Mouse (Mus musculus) R1 (cell line): Measurements from ENCODE around the gene Nckap5l.
A peak's percentile ranks its signal among the peaks of the same experiment; 100 is the strongest.
"Not testable (repeated sequence)": the region's sequence is repeated elsewhere in the genome, so short reads cannot be mapped to it uniquely, and the experiment has no call there.

ENCODE experiments used
- DNase-seq: peaks from one replicate; pipeline ENCODE4 v3.0.0-alpha.2; 2018; ENCODE audit warnings: low read depth, low spot score

Gene Nckap5l

DNA sequence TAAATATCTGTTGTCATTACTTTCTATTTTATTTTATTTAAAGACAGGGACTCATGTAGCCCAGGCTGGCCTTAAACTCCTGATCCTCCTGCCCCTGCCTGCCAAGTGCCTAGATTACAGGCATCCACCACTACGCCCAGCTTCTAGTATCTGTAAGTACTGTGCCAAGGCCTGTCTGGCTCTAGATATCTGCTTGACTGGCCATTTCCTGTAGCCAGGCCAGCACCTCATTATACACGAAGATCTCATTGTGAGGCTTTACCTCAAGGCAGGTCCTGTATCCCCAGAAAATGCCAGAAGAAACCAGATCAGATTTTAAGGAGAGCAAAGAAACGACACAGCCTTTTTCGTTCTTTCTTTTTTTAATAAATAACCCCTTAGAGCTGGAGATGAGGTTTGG lies 12.2 kb upstream of the Nckap5l start:
- DNase-seq, result no peak

DNA sequence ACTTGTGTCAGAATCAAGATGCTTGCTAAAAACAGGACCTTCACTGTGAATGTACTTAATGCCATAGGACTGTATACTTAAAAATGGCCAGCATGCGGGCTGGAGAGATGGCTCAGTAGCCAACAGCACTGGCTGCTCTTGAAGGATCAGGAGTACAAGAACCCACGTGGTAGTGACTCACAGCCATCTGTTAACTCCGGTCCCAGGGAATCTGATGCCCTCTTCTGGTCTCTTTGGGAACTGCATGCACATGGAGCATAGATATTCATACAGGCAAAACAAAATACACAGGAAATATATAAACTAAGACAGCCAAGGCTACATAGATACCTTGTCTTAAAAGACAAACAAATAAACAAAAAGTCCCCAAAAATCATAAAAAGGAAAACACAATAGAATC lies 11.5 kb upstream of the Nckap5l start:
- DNase-seq, result peak; percentile 91

DNA sequence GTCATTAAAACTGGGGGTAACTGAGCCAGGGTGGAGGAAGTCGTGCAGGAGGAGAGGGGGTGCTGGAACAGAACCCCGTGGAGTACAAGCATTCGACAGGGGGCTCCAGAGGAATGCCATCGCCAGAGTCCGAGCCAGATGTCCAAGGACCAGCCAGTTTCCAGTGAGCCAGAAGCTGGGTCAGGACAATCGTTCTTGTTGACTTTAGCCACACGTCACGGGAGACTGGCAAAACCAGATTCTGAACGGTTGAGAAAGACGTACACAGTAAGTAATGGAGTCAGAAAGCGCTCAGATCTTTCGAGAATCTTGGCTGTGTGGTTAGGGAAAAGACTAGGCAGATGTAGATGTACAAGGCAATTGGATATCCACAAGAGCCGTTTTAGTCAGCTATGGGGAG lies 5.6 kb upstream of the Nckap5l start:
- DNase-seq, result no peak

GRCm38 (mm10) chr15:99456963-99457605 lies 464 bp downstream of the Nckap5l start:
- peak; percentile 82 for DNase-seq

- DNase-seq, result no peak
Observed at GRCm38 (mm10) chr15:99456338-99456962, 1.1 kb downstream of the Nckap5l start.

- no peak for DNase-seq
Observed at GRCm38 (mm10) chr15:99455415-99455814, 2.1 kb downstream of the Nckap5l start.

GRCm38 (mm10) chr15:99454585-99455279 lies 2.8 kb downstream of the Nckap5l start:
- no peak for DNase-seq

- no peak for DNase-seq
Observed at GRCm38 (mm10) chr15:99453153-99453900, 4.2 kb downstream of the Nckap5l start.

DNA sequence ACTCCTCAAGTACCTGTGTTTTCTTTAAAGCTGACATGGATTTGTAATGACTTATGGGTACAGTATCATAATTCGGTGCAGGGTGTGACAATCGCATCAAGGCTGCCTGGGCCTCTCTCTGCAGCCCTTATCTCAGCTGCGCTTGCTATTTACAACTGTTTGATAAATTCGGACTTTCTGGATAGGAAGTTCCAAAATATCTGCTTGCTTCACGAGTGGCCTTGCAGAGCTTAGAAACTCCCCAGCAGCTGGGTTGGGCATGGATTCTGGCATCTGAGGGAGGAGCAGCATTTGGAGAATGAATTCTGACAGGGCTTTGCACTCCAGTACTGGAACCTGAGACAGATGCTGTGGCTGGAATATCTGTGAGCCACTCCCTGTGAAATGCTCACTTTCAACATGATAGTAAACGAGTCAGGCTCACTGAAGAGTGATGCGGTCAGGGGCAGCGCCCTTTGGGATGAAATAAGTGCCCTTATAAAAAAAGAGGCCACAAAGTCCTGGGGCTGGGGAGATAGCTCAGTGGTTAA lies 7.7 kb downstream of the Nckap5l start:
- no peak for DNase-seq

GRCm38 (mm10) chr15:99449131-99449750 lies 8.3 kb downstream of the Nckap5l start:
- no peak for DNase-seq

- DNase-seq, result not testable (repeated sequence)
Observed at GRCm38 (mm10) chr15:99446136-99446535, 11.4 kb downstream of the Nckap5l start.

DNA sequence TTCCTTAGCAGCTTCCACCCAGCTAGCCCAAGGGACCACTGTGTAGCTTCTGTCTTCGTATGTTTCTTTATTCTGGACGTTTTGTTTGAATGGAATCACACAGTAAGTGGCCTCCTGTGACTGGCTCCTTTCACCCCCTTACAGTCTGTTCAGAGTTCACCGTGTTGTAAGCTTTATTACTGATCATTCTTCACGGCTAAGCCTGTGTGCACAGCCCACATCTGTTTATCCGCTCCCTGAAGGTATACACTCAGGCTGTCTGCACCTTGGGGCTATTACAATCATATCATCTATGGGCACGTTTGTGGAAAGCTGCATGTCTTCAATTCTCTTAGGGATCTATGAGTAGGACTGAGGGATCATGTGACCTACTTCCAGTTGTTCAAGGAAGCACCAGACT lies 12.0 kb downstream of the Nckap5l start:
- DNase-seq, result no peak

DNA sequence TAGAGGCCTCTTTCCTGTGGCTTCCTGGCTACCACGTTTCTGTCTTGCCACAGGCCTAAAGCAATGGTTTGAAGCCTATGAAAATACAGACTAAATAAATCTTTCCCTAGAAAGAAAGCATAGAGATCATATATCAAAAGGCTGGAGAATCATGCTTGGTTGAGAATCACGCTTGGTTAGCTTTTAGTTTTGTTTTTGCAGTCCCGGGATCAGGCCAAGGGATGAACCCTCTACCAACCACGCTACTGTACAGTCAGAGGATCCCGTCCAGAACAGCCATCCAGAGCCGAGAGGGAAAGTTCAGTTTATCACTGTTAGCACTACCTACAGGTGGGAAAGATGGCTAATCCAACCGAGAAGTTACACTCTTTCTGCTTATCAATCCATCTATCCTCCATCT lies 15.2 kb downstream of the Nckap5l start:
- DNase-seq, result no peak

DNA sequence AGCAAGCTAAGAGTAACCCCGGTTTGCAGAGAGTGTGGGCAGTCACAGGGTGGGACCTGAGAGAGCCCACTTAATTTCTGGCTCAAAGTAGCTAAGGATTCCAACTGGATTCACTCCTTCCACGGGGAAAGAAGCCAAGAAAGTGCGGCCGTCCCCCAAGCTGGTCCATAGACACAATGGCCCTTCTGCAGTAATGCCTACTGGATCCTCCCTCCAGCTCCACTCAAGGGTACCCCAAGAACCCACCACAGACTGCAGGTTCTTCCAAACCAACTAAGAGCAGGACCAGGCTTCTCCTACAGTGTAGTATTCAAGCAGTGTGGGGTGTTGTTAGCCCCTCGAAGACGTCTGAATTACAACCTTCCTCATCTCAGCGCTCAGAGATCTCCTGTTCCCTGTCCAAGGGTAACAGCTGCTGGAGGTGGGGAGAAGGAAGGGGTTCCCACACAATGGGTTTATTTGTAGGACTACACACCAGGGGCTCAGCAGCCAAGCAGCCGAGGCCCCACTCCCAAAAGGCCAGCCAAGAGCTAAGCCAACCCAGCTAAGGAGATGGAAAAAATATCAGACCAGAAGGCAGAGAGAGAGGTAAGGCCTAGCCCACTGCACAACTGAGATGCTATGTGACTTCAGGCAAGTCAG lies 16.6 kb downstream of the Nckap5l start:
- no peak for DNase-seq

DNA sequence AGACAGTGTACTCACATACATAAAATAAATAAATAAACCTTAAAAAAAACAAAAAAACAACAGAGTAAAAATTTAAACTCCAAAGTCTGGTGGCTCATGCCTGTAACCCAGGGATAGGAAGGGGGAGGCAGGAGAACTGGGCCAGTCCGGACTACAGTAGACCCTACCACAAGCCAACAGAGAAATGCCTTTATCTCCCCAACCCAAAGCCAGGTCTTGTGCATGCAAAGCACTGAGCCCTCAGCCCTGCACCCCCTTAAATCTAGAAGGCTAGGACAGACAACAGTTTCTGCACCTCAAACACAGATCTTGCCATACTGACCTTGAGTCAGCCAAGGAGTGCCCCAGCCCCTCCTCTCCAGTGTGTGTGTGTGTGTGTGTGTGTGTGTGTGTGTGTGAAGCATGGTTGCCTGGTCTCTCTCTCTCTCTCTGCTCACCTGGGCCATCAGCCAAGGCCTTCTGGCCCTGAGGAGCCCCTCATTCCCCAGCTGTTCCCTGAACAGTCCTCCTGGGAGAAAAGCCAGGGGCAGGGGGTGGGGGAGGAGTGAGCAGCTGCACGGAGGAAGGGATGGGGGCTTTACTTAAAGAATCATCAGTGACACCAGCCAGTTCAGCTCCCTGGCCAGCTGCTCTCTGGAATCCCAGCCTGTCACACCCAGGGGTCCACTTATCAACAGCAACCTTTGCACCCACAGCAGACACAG lies 17.3 kb downstream of the Nckap5l start:
- no peak for DNase-seq

- DNase-seq, result no peak
Observed at GRCm38 (mm10) chr15:99438966-99439698, 18.4 kb downstream of the Nckap5l start.

DNA sequence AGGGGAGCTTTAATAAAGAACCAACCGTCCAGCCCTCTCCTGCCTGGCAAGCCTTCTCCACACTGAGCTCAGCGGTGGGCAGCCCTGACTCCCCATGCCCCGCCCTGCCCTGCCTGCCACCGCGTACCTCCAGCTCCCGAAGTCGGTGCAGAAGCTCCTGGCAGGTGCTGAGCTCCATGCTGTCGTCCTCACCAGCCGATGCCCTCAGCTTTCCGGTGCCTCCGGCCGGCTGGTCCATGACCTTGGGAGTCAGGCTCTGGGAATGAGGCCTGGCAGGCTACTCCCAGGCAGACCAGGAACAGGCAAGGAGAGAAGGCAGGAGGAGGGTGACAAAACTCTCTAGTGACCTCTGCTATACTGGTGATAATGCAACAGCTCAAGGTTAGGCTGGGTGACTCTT lies 23.6 kb downstream of the Nckap5l start:
- no peak for DNase-seq

- no peak for DNase-seq
Observed at GRCm38 (mm10) chr15:99433081-99433718, 24.3 kb downstream of the Nckap5l start.

DNA sequence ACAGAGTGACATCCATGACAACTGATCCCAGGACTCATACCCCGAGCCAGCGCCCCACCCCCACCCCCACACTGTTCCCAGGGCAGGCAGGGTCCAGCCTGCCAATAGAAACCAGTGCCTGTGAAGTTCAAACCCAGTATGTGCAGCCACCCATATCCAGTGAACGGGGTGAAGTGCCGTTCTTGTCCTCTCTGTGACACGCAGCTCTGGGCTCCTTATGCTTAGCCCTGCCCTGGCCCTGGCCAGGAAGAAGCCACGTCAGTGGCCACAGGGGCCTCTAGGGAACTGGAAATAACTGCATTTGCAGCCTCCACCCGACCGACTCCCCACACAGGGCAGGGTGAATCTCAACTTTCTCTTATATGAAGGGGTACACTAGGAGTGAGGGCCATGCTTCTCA lies 25.6 kb downstream of the Nckap5l start:
- no peak for DNase-seq
